Mouse (Mus musculus): Measurements from ENCODE around the gene Zbtb24. TPM values are rescaled to one million over a fixed set of nuclear protein-coding genes. Genes with fewer than 3 reads are reported as not detected.

Gene Zbtb24
- total RNA-seq, 2 experiments from 2014 or later, result 2.9 to 9.2 TPM

DNA sequence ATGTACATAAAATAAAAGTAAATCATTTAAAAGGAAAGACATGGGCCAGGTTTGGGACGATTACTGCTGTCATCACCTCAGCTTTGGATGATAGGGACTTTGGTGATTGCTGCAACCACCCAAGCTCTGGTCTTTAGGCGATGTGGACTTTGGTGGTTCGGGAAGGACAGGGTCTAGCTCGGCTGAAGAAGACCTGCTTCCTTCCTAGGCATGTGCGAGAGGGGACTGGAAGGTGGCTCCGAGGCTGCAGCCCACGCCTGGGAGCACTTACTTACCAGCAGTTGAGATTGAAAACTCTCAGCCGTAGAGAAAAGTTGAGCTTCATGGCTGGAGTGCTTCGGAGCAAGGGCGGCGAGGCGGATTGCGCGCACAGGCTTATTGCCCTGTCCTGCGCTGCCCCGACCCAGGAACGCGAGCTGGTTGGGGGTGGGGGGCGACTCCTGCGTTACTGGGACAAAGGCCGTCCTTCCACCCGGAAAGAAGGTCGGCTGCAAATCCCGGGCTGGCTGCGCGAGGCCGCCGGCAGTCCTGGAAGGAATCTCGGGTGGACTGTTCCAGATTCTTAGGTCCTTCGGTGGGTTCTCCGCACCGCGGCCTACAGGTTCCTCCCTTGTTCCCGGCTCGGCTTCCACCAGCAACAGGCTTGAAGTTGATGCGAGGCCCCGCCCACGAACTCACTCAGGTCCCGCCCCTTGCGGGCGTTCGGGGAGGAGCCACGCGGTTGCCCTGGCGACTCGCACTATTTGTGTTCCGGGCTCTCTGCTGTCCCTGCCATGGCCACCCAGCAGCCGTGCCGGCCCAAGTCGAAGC, 39.7 kb downstream of the Zbtb24 start, which contains the start of the genes Smpd2 and Ppil6:
Gene Smpd2 (minus strand): TSS at position 662 of the 810 bp plus-strand sequence.
Gene Ppil6 (plus strand): TSS at position 732 of the 810 bp plus-strand sequence.
- peak; percentile 78 for ATAC-seq (replicated peaks; ENCODE audit: low FRiP score, poor library complexity, severe bottlenecking)

DNA sequence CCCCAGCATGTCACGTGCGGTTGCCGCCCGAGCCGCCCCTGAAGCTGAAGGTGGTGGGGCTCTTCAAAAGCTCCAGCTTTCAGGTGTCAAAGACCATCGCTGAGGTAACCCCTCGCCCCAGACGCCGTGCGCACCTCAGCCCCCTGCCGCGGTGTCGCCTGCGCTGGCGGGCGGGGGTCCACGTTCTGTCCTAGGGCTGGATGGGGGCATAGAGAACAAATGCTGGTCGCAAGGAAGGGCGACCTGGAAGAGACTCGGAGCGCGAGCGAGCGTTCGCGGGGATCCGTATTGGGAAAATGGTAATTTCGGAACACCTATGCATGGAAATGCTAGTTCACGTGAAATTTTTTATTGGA, 40.3 kb downstream of the Zbtb24 start:
- no peak for ATAC-seq (replicated peaks; ENCODE audit: low FRiP score, poor library complexity, severe bottlenecking)

DNA sequence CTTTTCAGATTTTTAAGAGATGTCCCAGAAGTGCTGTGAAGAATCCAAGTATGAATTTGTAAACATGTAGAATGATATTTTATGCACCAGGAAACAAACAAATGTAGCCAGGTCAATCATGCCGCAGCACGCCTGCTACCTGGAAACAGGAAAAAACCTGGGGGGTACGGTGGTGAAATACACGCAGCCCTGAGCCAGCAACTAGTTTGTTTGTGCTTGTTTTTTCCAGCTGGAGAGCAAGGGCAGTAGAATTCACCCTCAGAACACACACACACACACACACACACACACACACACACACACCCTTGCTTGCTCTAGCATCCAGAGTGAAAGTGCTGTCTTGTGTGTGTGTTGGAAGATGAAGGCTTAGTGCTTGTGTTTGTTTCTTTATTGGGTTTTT, 40.9 kb downstream of the Zbtb24 start:
- ATAC-seq (replicated peaks; ENCODE audit: low FRiP score, poor library complexity, severe bottlenecking), result no peak

GRCm38 (mm10) chr10:41500941-41501340, 50.8 kb downstream of the Zbtb24 start:
- no peak for ATAC-seq (replicated peaks; ENCODE audit: low FRiP score, poor library complexity, severe bottlenecking)

- no peak for ATAC-seq (replicated peaks; ENCODE audit: low FRiP score, poor library complexity, severe bottlenecking)
Measured at GRCm38 (mm10) chr10:41504996-41505395, 54.8 kb downstream of the Zbtb24 start.

GRCm38 (mm10) chr10:41505446-41505845, 55.3 kb downstream of the Zbtb24 start:
- 0 out of 2 replicates have a peak, but pooled peaks have one; percentile 54 for ATAC-seq (replicated peaks; ENCODE audit: low FRiP score, poor library complexity, severe bottlenecking)

DNA sequence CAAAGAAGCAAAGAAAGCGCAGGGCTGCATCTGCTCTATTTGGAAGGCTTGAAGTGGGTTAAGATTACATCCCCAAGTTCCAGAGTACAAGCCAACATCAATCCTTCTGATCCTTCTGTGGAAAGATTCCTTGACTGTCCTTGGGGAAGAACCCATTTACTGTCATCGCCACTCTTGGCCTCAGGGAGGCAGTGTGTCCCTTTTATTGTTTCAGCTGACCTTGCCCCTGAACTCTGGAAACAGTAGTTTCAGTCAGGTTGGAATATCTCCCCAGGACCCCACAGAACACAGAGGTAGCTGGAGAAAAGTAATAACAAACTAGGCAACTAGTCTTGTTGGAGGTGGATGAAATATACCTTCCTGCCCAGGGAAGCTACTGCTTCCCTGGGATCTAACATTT, 59.0 kb downstream of the Zbtb24 start:
- ATAC-seq (replicated peaks; ENCODE audit: low FRiP score, poor library complexity, severe bottlenecking), result no peak

DNA sequence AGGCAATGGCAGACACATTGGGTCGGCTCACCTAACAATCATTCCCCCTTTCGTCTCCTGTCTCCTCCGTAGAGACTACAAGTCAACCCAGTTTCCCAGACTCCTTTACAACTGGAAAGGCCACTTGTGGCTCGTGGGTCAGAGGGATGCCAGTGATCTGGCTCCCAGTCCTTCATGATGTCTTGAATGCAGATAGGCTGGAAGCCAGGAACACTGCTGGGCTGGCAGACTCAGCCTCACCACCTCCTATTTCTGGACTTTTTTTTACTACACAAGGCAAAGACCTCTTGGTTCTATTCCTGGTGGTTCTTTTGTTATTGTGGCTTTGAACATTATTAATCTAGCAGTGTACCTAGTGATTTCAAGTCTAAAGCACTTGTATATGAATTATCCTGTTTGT, 64.1 kb downstream of the Zbtb24 start:
- no peak for ATAC-seq (replicated peaks; ENCODE audit: low FRiP score, poor library complexity, severe bottlenecking)

DNA sequence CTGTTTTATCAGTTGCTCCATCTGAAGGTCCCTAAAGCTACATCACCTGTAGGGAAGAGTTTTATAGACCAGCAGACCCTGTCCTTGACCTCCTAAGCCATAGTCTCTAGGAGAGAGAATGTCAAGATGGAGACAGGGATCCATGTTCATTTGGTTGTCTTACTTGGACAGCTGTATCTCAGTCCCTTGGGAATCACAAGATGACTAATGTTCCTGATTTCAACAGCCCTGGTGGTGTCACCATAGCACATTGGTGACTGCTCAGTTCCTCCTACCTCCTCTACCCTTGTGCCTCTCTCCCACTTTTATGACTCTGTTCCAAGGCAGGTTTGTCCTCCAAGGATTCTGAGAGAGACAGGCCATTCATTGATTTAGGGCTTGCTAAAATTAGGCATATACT, 64.7 kb downstream of the Zbtb24 start:
- ATAC-seq (replicated peaks; ENCODE audit: low FRiP score, poor library complexity, severe bottlenecking), result no peak

Other genes with a start within 250 kb of the Zbtb24 start
- gene Fig4, start 147.1 kb upstream of the Zbtb24 start, total RNA-seq (2015; ENCODE audit: low replicate concordance), result 12.7 and 25.4 TPM in 2 replicates
- gene Fig4, start 147.1 kb upstream of the Zbtb24 start, total RNA-seq (2017; ENCODE audit: low replicate concordance), result 13.5 and 17.9 TPM in 2 replicates
- not detected in 2 replicates for gene Ak9, start 146.4 kb upstream of the Zbtb24 start, total RNA-seq (2015; ENCODE audit: low replicate concordance)
- gene Ak9, start 146.4 kb upstream of the Zbtb24 start, total RNA-seq (2017; ENCODE audit: low replicate concordance), result 0.17 TPM in 1 of 2 replicates, not detected in the other
- 4.6 and 8.8 TPM in 2 replicates for gene Mical1, start 25.9 kb downstream of the Zbtb24 start, total RNA-seq (2015; ENCODE audit: low replicate concordance)
- 6.8 and 8.9 TPM in 2 replicates for gene Mical1, start 25.9 kb downstream of the Zbtb24 start, total RNA-seq (2017; ENCODE audit: low replicate concordance)
- gene Smpd2, start 40.0 kb downstream of the Zbtb24 start, total RNA-seq (2015; ENCODE audit: low replicate concordance), result 2.1 and 2.5 TPM in 2 replicates
- 0.85 and 1.5 TPM in 2 replicates for gene Smpd2, start 40.0 kb downstream of the Zbtb24 start, total RNA-seq (2017; ENCODE audit: low replicate concordance)
- gene Ppil6, start 40.1 kb downstream of the Zbtb24 start, total RNA-seq (2015; ENCODE audit: low replicate concordance), result not detected in 2 replicates
- not detected in 2 replicates for gene Ppil6, start 40.1 kb downstream of the Zbtb24 start, total RNA-seq (2017; ENCODE audit: low replicate concordance)
- gene Cd164, start 69.0 kb downstream of the Zbtb24 start, total RNA-seq (2015; ENCODE audit: low replicate concordance), result 57.6 and 59.8 TPM in 2 replicates
- gene Cd164, start 69.0 kb downstream of the Zbtb24 start, total RNA-seq (2017; ENCODE audit: low replicate concordance), result 50.2 and 53.9 TPM in 2 replicates

Data from erythroblast, adult 5-6 weeks (primary cell).